Comparison of ENCODE assay signal across 21 mouse cellular contexts in the genomic region with DNA sequence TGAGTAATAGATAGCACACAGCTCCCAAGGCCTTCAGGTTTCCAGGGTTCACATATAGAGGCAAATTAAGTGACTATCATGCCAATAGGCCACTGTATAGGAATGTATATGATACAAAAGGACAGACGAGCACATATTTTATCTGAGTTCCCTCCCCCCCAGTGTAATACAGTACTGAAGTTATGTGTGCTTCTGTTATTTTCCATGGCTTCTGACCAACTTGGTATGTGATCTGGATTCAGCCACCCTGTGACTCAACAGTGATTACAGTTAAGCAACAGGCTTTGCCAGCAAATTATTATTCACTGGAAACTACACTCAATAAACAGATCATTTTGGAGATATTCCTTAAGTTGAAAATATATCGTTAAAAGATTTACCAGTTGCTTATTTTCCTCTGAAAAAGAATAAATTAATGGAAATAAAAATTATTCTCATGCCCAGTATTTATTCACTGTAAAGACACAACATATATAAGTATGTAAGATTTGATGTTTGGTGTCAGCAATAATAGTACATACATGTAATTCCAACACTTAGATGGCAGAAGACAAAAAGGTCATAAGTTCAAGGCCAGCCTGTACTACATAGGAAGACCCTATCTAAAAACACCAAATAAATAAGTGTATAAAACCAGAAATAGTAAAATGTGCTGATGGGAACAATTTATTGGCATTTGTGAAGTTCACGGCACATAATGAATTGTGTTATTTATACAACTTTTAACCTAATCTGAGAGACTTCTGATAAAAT.
DNase-seq lines count a peak whose midpoint lies in the region; ATAC-seq lines count a peak whose summit lies in the region.
"Had no signal": no experiment of that assay in that cellular context is flagged by ENCODE, and none has a peak within 500 bp of the region (broad histone marks: within the 10 kb centered on the region; RNA-seq: fewer than 3 reads in every experiment).

No protein-coding gene starts in this region.

- ATAC-seq in lung, embryonic 16.5 days (ENCODE audit: low read depth): peak; percentile 88
- peak; percentile 36; the same call in 1 of the 2 replicates for ATAC-seq in forebrain, embryonic 15.5 days (replicated peaks)
- ATAC-seq in monocyte, adult 5-6 weeks (replicated peaks; ENCODE audit: insufficient number of reproducible peaks, low FRiP score, low TSS enrichment, poor library complexity, severe bottlenecking): no peak

- no peaks in the 10 kb centered on the region for H3K27me3 ChIP-seq in lung, embryonic 16.5 days (ENCODE audit: control insufficient read depth, insufficient read depth, low read depth, low read length)
- H3K27me3 ChIP-seq in forebrain, embryonic 15.5 days: no peaks in the 10 kb centered on the region
- H3K27me3 ChIP-seq: hindbrain, embryonic 15.5 days; neural tube, embryonic 15.5 days; stomach, embryonic 15.5 days had no signal

- no peaks in the 10 kb centered on the region for H3K4me1 ChIP-seq in lung, embryonic 16.5 days (replicated peaks; ENCODE audit: control insufficient read depth, insufficient read depth, low read length)
- H3K4me1 ChIP-seq in forebrain, embryonic 15.5 days: peaks cover 10% of the 10 kb centered on the region
- H3K4me1 ChIP-seq: neural tube, embryonic 15.5 days; stomach, embryonic 15.5 days had no signal

- no peaks in the 10 kb centered on the region for H3K9me3 ChIP-seq in lung, embryonic 16.5 days (ENCODE audit: control insufficient read depth, low read length)
- H3K9me3 ChIP-seq in forebrain, embryonic 15.5 days: no peaks in the 10 kb centered on the region
- H3K9me3 ChIP-seq: hindbrain, embryonic 15.5 days; neural tube, embryonic 15.5 days; stomach, embryonic 15.5 days had no signal

- H3K4me2 ChIP-seq in lung, embryonic 16.5 days (ENCODE audit: low read depth, low read length): no peak overlapping the region
- no peak overlapping the region for H3K4me2 ChIP-seq in forebrain, embryonic 15.5 days (replicated peaks)
- H3K4me2 ChIP-seq: hindbrain, embryonic 15.5 days; liver, embryonic 11.5 days; neural tube, embryonic 15.5 days; stomach, embryonic 15.5 days had no signal

- no peaks in the 10 kb centered on the region for H3K36me3 ChIP-seq in lung, embryonic 16.5 days (ENCODE audit: control insufficient read depth, insufficient read depth, low read length)
- no peaks in the 10 kb centered on the region for H3K36me3 ChIP-seq in forebrain, embryonic 15.5 days
- H3K36me3 ChIP-seq: hindbrain, embryonic 15.5 days; neural tube, embryonic 15.5 days; stomach, embryonic 15.5 days had no signal

- H3K9ac ChIP-seq in lung, embryonic 16.5 days (ENCODE audit: low read length): no peak overlapping the region
- H3K9ac ChIP-seq in forebrain, embryonic 15.5 days (replicated peaks): no peak overlapping the region
- H3K9ac ChIP-seq: hindbrain, embryonic 15.5 days; neural tube, embryonic 15.5 days; stomach, embryonic 15.5 days had no signal

- peak; percentile 42 to 89 for DNase-seq in adrenal gland, adult (ENCODE audit: inconsistent age in 2 of 2, low spot score in 1 of 2)
- DNase-seq in adrenal gland, adult 8-10 months: no peak
- DNase-seq in lung, adult 18-20 months: no peak
- DNase-seq in adrenal gland, postnatal 14 days: peak; percentile 33
- DNase-seq in thymus, postnatal 0 days (ENCODE audit: low spot score): no peak
- DNase-seq: cerebellum, postnatal 14 days; gastrocnemius, postnatal 10 days; heart, postnatal 10 days; kidney, adult 18-20 months; kidney, postnatal 14 days; left cerebral cortex, postnatal 4 days; lung, postnatal 4 days; spleen, adult 18-20 months; thymus, postnatal 14 days had no signal

- H3K4me3 ChIP-seq in lung, embryonic 16.5 days (ENCODE audit: low read length): no peak overlapping the region
- no peak overlapping the region for H3K4me3 ChIP-seq in forebrain, embryonic 15.5 days
- H3K4me3 ChIP-seq: hindbrain, embryonic 15.5 days; neural tube, embryonic 15.5 days; stomach, embryonic 15.5 days had no signal

- no peak overlapping the region for H3K27ac ChIP-seq in lung, embryonic 16.5 days (ENCODE audit: low read length)
- peak overlapping the region; percentile 79 for H3K27ac ChIP-seq in forebrain, embryonic 15.5 days (replicated peaks)
- H3K27ac ChIP-seq: stomach, embryonic 15.5 days had no signal

- whole genome bisulfite sequencing in lung, embryonic 16.5 days: 49% methylated on average over 3 of the region's 3 CpGs
- 64% methylated on average over 3 of the region's 3 CpGs for WGBS in forebrain, embryonic 15.5 days

Comparison
In these comparisons a context has a peak if more than half of its experiments do, and no peak if none do; other contexts are left out.
1. DNase-seq: peak in adrenal gland, adult (2 of 2) and adrenal gland, postnatal 14 days (single experiment); none in adrenal gland, adult 8-10 months (single experiment), lung, adult 18-20 months (0 of 2) and thymus, postnatal 0 days (single experiment).